Mouse (Mus musculus): ENCODE data around the gene Gm47985. TPM values are rescaled to one million over a fixed set of nuclear protein-coding genes. Genes with fewer than 3 reads are reported as not detected.

Gm47985 gene
- polyA plus RNA-seq (2012; rRNA removed) = 1.2 and 1.7 TPM in 2 replicates

DNA sequence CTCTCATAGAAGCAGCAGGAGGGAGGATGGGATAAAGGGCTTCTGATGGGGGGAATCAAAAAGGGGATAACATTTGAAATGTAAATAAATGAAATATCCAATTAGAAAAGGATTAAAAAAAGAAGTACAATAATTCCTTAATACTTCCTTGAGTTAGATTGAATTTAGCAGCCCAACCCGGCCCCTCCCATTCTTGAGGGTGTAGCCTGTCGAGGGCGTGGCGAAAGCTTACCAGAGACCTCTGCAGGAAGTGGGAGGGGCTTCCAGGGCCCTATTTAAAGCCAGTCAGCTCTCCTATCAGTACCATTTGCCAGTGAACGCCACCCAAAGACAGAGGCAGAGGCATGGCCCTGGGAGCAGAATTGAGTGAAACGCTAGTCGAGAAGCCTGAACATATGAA, at the start of gene Gm47985:
Gm47985 (plus strand) TSS at position 272 of the 400 bp plus-strand sequence.

GRCm38 (mm10) chr1:151192075-151192474, 9.7 kb downstream of the Gm47985 start, which contains the start of gene Gm8947:
Gene Gm8947, plus strand, starts transcription at chr1:151192376.

GRCm38 (mm10) chr1:151198120-151198519, 15.8 kb downstream of the Gm47985 start, which contains the start of gene Gm47995:
Gene Gm47995, plus strand, starts transcription at chr1:151198448.

DNA sequence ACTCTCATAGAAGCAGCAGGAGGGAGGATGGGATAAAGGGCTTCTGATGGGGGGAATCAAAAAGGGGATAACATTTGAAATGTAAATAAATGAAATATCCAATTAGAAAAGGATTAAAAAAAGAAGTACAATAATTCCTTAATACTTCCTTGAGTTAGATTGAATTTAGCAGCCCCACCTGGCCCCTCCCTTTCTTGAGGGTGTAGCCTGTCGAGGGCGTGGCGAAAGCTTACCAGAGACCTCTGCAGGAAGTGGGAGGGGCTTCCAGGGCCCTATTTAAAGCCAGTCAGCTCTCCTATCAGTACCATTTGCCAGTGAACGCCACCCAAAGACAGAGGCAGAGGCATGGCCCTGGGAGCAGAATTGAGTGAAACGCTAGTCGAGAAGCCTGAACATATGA, 21.5 kb downstream of the Gm47985 start, which contains the start of gene 3110040M04Rik:
3110040M04Rik (plus strand) TSS at position 304 of the 400 bp plus-strand sequence.

GRCm38 (mm10) chr1:151209824-151210355, 27.6 kb downstream of the Gm47985 start, which contains the start of gene Gm47996:
Gene Gm47996, plus strand, starts transcription at chr1:151210131.

Other genes starting within 250 kb of the Gm47985 start
- gene Hmcn1, start 189.1 kb upstream of the Gm47985 start, polyA plus RNA-seq (2012; rRNA removed) = 5.0 and 5.9 TPM in 2 replicates
- gene Gm8947, start 9.8 kb downstream of the Gm47985 start, polyA plus RNA-seq (2012; rRNA removed) = 0.61 and 0.67 TPM in 2 replicates
- gene Gm47995, start 15.9 kb downstream of the Gm47985 start, polyA plus RNA-seq (2012; rRNA removed) = 0.65 and 0.88 TPM in 2 replicates
- gene 3110040M04Rik, start 21.6 kb downstream of the Gm47985 start, polyA plus RNA-seq (2012; rRNA removed) = 0.65 and 0.83 TPM in 2 replicates
- gene Gm47996, start 27.6 kb downstream of the Gm47985 start, polyA plus RNA-seq (2012; rRNA removed) = 0.19 and 0.25 TPM in 2 replicates
- 135 and 146 TPM in 2 replicates for gene Ivns1abp, start 161.9 kb downstream of the Gm47985 start, polyA plus RNA-seq (2012; rRNA removed)
- 10.7 and 10.9 TPM in 2 replicates for gene Swt1, start 245.9 kb downstream of the Gm47985 start, polyA plus RNA-seq (2012; rRNA removed)
- 11.8 and 12.6 TPM in 2 replicates for gene Trmt1l, start 246.0 kb downstream of the Gm47985 start, polyA plus RNA-seq (2012; rRNA removed)